Mouse (Mus musculus) small intestine, adult 2 months (tissue): ENCODE data around the gene Cuedc2. TPM values are rescaled to one million over a fixed set of nuclear protein-coding genes. Genes with fewer than 3 reads are reported as not detected.

Experiments used
- H3K27ac ChIP-seq: fragments of 200-500 bp; 2 replicates; pipeline ENCODE4 v1.5.1; 2012; ENCODE audit warnings: low read depth, low read length, control low read depth, inconsistent platforms; ENCODE audit not compliant: insufficient read depth
- H3K27me3 ChIP-seq: fragments of 200-500 bp; 2 replicates; pipeline ENCODE4 v1.6.1; 2012; ENCODE audit warnings: mild to moderate bottlenecking, moderate library complexity, low read length, inconsistent platforms; ENCODE audit not compliant: control insufficient read depth, insufficient read depth
- H3K36me3 ChIP-seq: fragments of 200-500 bp; 2 replicates; pipeline ENCODE4 v1.6.1; 2012; ENCODE audit warnings: mild to moderate bottlenecking, low read length, control low read depth, inconsistent platforms; ENCODE audit not compliant: control insufficient read depth, insufficient read depth
- H3K4me1 ChIP-seq: fragments of 200-500 bp; 2 replicates; pipeline ENCODE4 v1.6.1; 2012; ENCODE audit warnings: low read length, inconsistent platforms, mixed read lengths; ENCODE audit not compliant: control insufficient read depth, insufficient read depth, insufficient read length
- H3K4me3 ChIP-seq: fragments of 200-500 bp; 2 replicates; pipeline ENCODE4 v1.5.1; 2012; ENCODE audit warnings: low read depth, mild to moderate bottlenecking, control low read depth, inconsistent platforms, low read length, moderate library complexity
- CTCF ChIP-seq: fragments of 200-500 bp; IDR thresholded peaks from 2 replicates; pipeline ENCODE4 v1.5.1; 2012; ENCODE audit warnings: low read depth, mild to moderate bottlenecking, control low read depth, inconsistent platforms, low read length, moderate library complexity, mixed read lengths; ENCODE audit not compliant: insufficient replicate concordance, insufficient read length; ENCODE audit errors: extremely low read depth
- POLR2A ChIP-seq: fragments of 200-500 bp; IDR thresholded peaks from 2 replicates; pipeline ENCODE4 v1.6.1; 2012; ENCODE audit warnings: low read depth, mild to moderate bottlenecking, control low read depth, inconsistent platforms, low read length, moderate library complexity
- WGBS: fragments of 180-500 bp; shearing (Covaris S2); methylation state at CpG from one replicate; pipeline ENCODE4 v1.1.7; 2018; 5-methylcytosine and 5-hydroxymethylcytosine counted together
- polyA plus RNA-seq: library from polyadenylated mRNA; depleted of rRNA; stranded (reverse); fragments of >200 nt; gene quantifications from 2 replicates; pipeline ENCODE4 v1.2.3, GENCODE M21; 2012

The Cuedc2 gene
- polyA plus RNA-seq, 1 experiment = 26.9 TPM

GRCm38 (mm10) chr19:46349550-46349949 is 11.0 kb upstream of the Cuedc2 start:
- Histone ChIP-seq H3K27ac (peak overlapping the region; percentile 65; the same call in 1 of the 2 replicates), H3K36me3 (no peaks in the 10 kb centered on the region), H3K4me1 (peaks cover 15% of the 10 kb centered on the region; the same call in 1 of the 2 replicates), H3K27me3 (no peaks in the 10 kb centered on the region), H3K4me3 (peak overlapping the region; percentile 74)
- WGBS = 19% methylated on average over 6 of the region's 6 CpGs
- TF ChIP-seq POLR2A = no peak
- no peak for TF ChIP-seq CTCF

DNA sequence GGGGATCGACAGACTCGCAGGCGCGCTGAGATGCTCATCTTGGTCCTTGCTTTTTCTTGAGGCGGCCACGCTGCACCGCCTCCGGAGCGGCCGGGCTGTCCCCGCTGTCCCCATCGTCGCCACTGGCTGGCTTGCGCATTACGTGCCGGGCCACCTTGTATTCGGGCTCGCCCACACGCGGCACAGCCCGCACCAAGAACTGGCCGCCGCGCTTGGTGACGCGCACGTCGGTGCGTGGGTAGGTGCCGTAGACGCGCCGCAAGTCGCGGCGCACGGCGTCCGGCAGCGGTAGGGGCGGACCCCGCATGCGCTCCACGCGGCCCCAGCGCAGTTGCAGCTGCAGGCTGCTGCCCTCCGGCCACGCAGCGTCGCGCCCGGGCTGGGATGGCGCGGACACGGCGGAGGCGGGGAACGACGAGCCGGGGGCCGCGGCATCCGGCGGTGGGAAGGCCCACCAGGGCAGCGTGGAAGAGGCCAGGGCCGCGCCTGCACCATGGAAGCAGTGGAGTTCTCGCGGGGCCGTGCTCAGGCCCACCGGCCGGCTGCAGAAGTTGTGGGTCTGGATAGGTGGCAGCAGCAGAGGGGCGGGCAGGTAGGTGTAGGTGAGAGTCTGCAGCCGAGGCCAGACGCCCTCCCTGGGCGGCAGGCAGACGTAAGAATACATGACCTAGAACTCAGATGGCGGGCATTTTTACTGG is 10.4 kb upstream of the Cuedc2 start:
- H3K27ac ChIP-seq = peak overlapping the region; percentile 65
- no peaks in the 10 kb centered on the region for H3K36me3 ChIP-seq
- peak overlapping the region; percentile 74 for H3K4me3 ChIP-seq
- H3K27me3 ChIP-seq = no peaks in the 10 kb centered on the region
- under 1% methylated on average over 78 of the region's 78 CpGs for WGBS
- H3K4me1 ChIP-seq = peaks cover 15% of the 10 kb centered on the region; the same call in 1 of the 2 replicates
- TF ChIP-seq POLR2A (no peak), CTCF (no peak)

GRCm38 (mm10) chr19:46347936-46348668 is 9.6 kb upstream of the Cuedc2 start:
- TF ChIP-seq POLR2A = no peak
- no peak for TF ChIP-seq CTCF
- 13% methylated on average over 14 of the region's 14 CpGs for WGBS
- Histone ChIP-seq H3K27ac (peak overlapping the region; percentile 65), H3K27me3 (no peaks in the 10 kb centered on the region), H3K4me3 (peak overlapping the region; percentile 74), H3K36me3 (no peaks in the 10 kb centered on the region), H3K4me1 (peaks cover 13% of the 10 kb centered on the region; the same call in 1 of the 2 replicates)

GRCm38 (mm10) chr19:46347146-46347545 is 8.6 kb upstream of the Cuedc2 start:
- H3K27ac ChIP-seq = no peak overlapping the region
- peaks cover 7% of the 10 kb centered on the region; the same call in 1 of the 2 replicates for H3K4me1 ChIP-seq
- no peaks in the 10 kb centered on the region for H3K27me3 ChIP-seq
- no peaks in the 10 kb centered on the region for H3K36me3 ChIP-seq
- WGBS = 94% methylated on average over 1 of the region's 1 CpGs
- no peak for TF ChIP-seq POLR2A
- TF ChIP-seq CTCF = no peak
- no peak overlapping the region for H3K4me3 ChIP-seq

DNA sequence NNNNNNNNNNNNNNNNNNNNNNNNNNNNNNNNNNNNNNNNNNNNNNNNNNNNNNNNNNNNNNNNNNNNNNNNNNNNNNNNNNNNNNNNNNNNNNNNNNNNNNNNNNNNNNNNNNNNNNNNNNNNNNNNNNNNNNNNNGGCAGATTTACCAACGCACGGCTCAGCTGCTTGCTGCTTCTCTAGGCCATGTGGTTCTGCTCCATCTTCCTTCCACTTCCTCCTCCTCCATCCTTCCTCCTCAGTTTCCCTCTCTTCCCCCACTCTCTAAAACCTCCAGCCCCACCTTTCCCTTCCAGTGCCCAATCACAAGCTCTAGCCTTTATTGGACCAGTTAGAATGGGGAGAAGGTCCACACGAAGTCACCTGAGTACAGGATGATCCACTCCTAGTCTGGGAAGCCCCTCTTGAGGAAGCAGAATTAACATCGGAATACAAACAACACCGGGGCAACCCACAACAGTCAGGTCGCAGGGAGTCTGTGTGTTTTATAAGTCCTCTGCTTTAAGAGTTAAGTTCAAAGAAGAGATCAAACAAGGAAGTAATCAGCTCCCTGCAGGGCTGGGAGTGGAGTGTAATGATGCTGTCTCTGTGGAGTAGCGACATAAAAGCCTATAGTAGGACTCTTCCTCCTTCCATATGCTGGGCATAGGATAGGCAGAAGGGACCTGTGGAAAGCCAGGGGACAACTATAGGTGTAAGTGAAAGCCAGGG is 6.4 kb upstream of the Cuedc2 start:
- 15% methylated on average over 7 of the region's 7 CpGs for WGBS
- H3K4me1 ChIP-seq = peaks cover 3% of the 10 kb centered on the region; the same call in 1 of the 2 replicates
- TF ChIP-seq POLR2A (no peak), CTCF (no peak)
- H3K27me3 ChIP-seq = no peaks in the 10 kb centered on the region
- no peak overlapping the region for H3K4me3 ChIP-seq
- no peaks in the 10 kb centered on the region for H3K36me3 ChIP-seq
- peak overlapping the region; percentile 34; the same call in 1 of the 2 replicates for H3K27ac ChIP-seq

DNA sequence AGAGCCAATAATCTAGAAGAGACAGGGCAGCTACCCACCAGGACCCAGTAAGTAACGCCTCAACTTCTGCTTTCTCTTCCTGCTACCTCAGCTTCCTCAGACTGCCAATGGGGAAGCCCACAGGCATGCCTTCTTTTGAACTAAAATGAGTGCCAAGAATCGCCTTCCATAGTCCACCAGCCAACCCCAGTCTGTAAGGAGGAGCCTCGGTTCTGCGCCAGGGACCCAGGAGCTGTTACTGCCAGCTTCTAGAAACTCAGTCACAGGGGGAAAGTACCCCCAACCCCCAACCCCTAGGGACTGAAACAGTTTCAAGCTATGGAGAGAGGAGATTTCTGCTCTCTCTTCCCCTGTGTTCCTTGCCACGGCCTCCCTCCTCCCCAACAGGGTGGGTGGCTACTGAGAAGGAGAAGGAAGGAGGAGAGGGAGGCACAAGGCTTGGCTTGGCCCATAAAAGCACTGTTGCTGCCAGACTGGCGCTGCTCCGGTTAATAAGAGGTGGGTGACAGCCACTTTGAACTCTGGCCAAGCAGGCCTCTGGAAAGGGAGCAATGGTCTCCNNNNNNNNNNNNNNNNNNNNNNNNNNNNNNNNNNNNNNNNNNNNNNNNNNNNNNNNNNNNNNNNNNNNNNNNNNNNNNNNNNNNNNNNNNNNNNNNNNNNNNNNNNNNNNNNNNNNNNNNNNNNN is 927 bp upstream of the Cuedc2 start:
- Histone ChIP-seq H3K4me3 (peak overlapping the region; percentile 12; the same call in 1 of the 2 replicates), H3K27ac (peak overlapping the region; percentile 42), H3K27me3 (no peaks in the 10 kb centered on the region), H3K36me3 (no peaks in the 10 kb centered on the region), H3K4me1 (peaks cover 12% of the 10 kb centered on the region; the same call in 1 of the 2 replicates)
- 25% methylated on average over 7 of the region's 7 CpGs for WGBS
- TF ChIP-seq POLR2A (no peak), CTCF (no peak)
